8 mouse cellular contexts compared by ENCODE assay signal in genomic region chr9:58266571-58267011, GRCm38 (mm10). TPM values are rescaled to one million over a fixed set of nuclear protein-coding genes. Genes with fewer than 3 reads are reported as not detected.
DNase-seq lines count a peak whose midpoint lies in the region; ATAC-seq and TF ChIP-seq lines count a peak whose summit lies in the region.

No protein-coding gene starts in this region.

- peaks cover 10% of the 10 kb centered on the region for H3K36me3 ChIP-seq in intestine, embryonic 14.5 days (ENCODE audit: control insufficient read depth, insufficient read depth, low read length)
- peaks cover 11% of the 10 kb centered on the region for H3K36me3 ChIP-seq in intestine, postnatal 0 days (ENCODE audit: control insufficient read depth, insufficient read depth)
- H3K36me3 ChIP-seq in embryonic facial prominence, embryonic 14.5 days (ENCODE audit: control insufficient read depth, insufficient read depth, low read length), result peaks cover 14% of the 10 kb centered on the region
- H3K36me3 ChIP-seq in liver, embryonic 16.5 days (ENCODE audit: control insufficient read depth, insufficient read depth), result no peaks in the 10 kb centered on the region

- no peak overlapping the region for H3K4me3 ChIP-seq in intestine, embryonic 14.5 days (ENCODE audit: low read depth, low read length)
- no peak overlapping the region for H3K4me3 ChIP-seq in intestine, postnatal 0 days (ENCODE audit: low read depth, low read length)
- H3K4me3 ChIP-seq in embryonic facial prominence, embryonic 14.5 days (ENCODE audit: low read depth, low read length), result no peak overlapping the region
- no peak overlapping the region for H3K4me3 ChIP-seq in liver, embryonic 16.5 days (ENCODE audit: low read depth, low read length)

- H3K4me2 ChIP-seq in intestine, embryonic 14.5 days (ENCODE audit: low read length), result no peak overlapping the region
- H3K4me2 ChIP-seq in intestine, postnatal 0 days (replicated peaks; ENCODE audit: low read depth), result no peak overlapping the region
- H3K4me2 ChIP-seq in embryonic facial prominence, embryonic 14.5 days (ENCODE audit: low read depth, low read length), result no peak overlapping the region
- H3K4me2 ChIP-seq in liver, embryonic 16.5 days (ENCODE audit: low read depth, low read length), result no peak overlapping the region

- peak overlapping the region; percentile 60 for H3K27ac ChIP-seq in intestine, embryonic 14.5 days (ENCODE audit: low read depth)
- no peak overlapping the region for H3K27ac ChIP-seq in intestine, postnatal 0 days (ENCODE audit: low read depth, low read length)
- peak overlapping the region; percentile 64 for H3K27ac ChIP-seq in embryonic facial prominence, embryonic 14.5 days (replicated peaks; ENCODE audit: low read depth, low read length)
- peak overlapping the region; percentile 31 for H3K27ac ChIP-seq in liver, embryonic 16.5 days (ENCODE audit: low read length)

- no peak for ATAC-seq in intestine, embryonic 14.5 days (replicated peaks; ENCODE audit: low FRiP score, low TSS enrichment, low read depth)
- ATAC-seq in intestine, postnatal 0 days, result no peak
- peak; percentile 7; the same call in 1 of the 2 replicates for ATAC-seq in embryonic facial prominence, embryonic 14.5 days (ENCODE audit: low read depth)
- ATAC-seq in liver, embryonic 16.5 days (ENCODE audit: low read depth), result no peak
- no peak for ATAC-seq in erythroid progenitor cell, adult 5-6 weeks (replicated peaks; ENCODE audit: low FRiP score, poor library complexity, severe bottlenecking)

- DNase-seq in intestine, embryonic 14.5 days (ENCODE audit: low spot score), result no peak
- DNase-seq in B cell, adult 2 months, result peak; percentile 58 to 60
- DNase-seq in embryonic facial prominence, embryonic 14.5 days (ENCODE audit: low spot score), result peak; percentile 46
- DNase-seq in c-Kit-positive CD71-positive TER-119-positive erythroid progenitor cells, embryonic 14.5 days (ENCODE audit: low spot score), result no peak
- DNase-seq in layer of hippocampus, postnatal 10 days (ENCODE audit: low spot score in 2 of 2), result no peak

- no peak overlapping the region for H3K9ac ChIP-seq in intestine, embryonic 14.5 days (ENCODE audit: low read length)
- no peak overlapping the region for H3K9ac ChIP-seq in intestine, postnatal 0 days (ENCODE audit: low read depth, low read length)
- H3K9ac ChIP-seq in embryonic facial prominence, embryonic 14.5 days (ENCODE audit: low read depth, low read length), result no peak overlapping the region
- H3K9ac ChIP-seq in liver, embryonic 16.5 days (ENCODE audit: low read depth, low read length), result no peak overlapping the region

- no peak for TF ChIP-seq CTCF in intestine, postnatal 0 days (IDR thresholded peaks at IDR 0.05; ENCODE audit: low read depth)

- H3K27me3 ChIP-seq in intestine, embryonic 14.5 days (replicated peaks; ENCODE audit: control insufficient read depth, insufficient read depth, low read length), result no peaks in the 10 kb centered on the region
- no peaks in the 10 kb centered on the region for H3K27me3 ChIP-seq in intestine, postnatal 0 days (replicated peaks; ENCODE audit: control insufficient read depth, insufficient read depth, low read length)
- H3K27me3 ChIP-seq in embryonic facial prominence, embryonic 14.5 days (replicated peaks; ENCODE audit: control insufficient read depth, insufficient read depth, low read length), result no peaks in the 10 kb centered on the region
- no peaks in the 10 kb centered on the region for H3K27me3 ChIP-seq in liver, embryonic 16.5 days (ENCODE audit: control insufficient read depth, insufficient read depth, low read depth, low read length)

- WGBS in intestine, embryonic 14.5 days, result 30% methylated on average over 4 of the region's 4 CpGs
- 38% methylated on average over 4 of the region's 4 CpGs for WGBS in intestine, postnatal 0 days
- WGBS in embryonic facial prominence, embryonic 14.5 days, result 24% methylated on average over 4 of the region's 4 CpGs
- WGBS in liver, embryonic 16.5 days (ENCODE audit: insufficient replicate concordance), result 5% methylated on average over 4 of the region's 4 CpGs

- H3K9me3 ChIP-seq in intestine, embryonic 14.5 days (ENCODE audit: control insufficient read depth, low read length), result no peaks in the 10 kb centered on the region
- no peaks in the 10 kb centered on the region for H3K9me3 ChIP-seq in intestine, postnatal 0 days (ENCODE audit: control insufficient read depth)
- no peaks in the 10 kb centered on the region for H3K9me3 ChIP-seq in embryonic facial prominence, embryonic 14.5 days (ENCODE audit: control insufficient read depth, low read length)
- H3K9me3 ChIP-seq in liver, embryonic 16.5 days (replicated peaks; ENCODE audit: control insufficient read depth, low read length), result no peaks in the 10 kb centered on the region

- peaks cover 15% of the 10 kb centered on the region for H3K4me1 ChIP-seq in intestine, embryonic 14.5 days (replicated peaks; ENCODE audit: control insufficient read depth, insufficient read depth, low read length)
- H3K4me1 ChIP-seq in intestine, postnatal 0 days (replicated peaks; ENCODE audit: control insufficient read depth, insufficient read depth, low read length), result no peaks in the 10 kb centered on the region
- 0 out of 2 replicates have a peak, but pooled peaks cover 5% of the 10 kb centered on the region for H3K4me1 ChIP-seq in embryonic facial prominence, embryonic 14.5 days (ENCODE audit: control insufficient read depth, insufficient read depth, low read length)
- H3K4me1 ChIP-seq in liver, embryonic 16.5 days (ENCODE audit: control insufficient read depth, low read depth, low read length), result peaks cover 6% of the 10 kb centered on the region

RNA-seq across cellular contexts. Expression of gene Stoml1, which starts 13.6 kb away (rescaled TPM):
- polyA plus RNA-seq in intestine, embryonic 14.5 days (2014; fragmentation: Nextera tagmentation; extraction: Ambion mirVana), result 21.3 and 22.9 TPM in 2 replicates
- 15.0 and 15.9 TPM in 2 replicates for polyA plus RNA-seq in intestine, postnatal 0 days (2015; fragmentation: Nextera tagmentation; extraction: Ambion mirVana)
- 25.0 and 34.1 TPM in 2 replicates for polyA plus RNA-seq in embryonic facial prominence, embryonic 14.5 days (2014; fragmentation: Nextera tagmentation; extraction: Ambion mirVana)
- polyA plus RNA-seq in liver, embryonic 16.5 days (2015; fragmentation: Nextera tagmentation; extraction: Ambion mirVana), result 3.7 TPM in 2 replicates
- total RNA-seq in layer of hippocampus, postnatal 10 days (2021), result 10 to 100 TPM; 77.5 to 80.5 TPM
- total RNA-seq in erythroid progenitor cell, adult 5-6 weeks (2015; ENCODE audit: low replicate concordance), result 5.0 TPM in 1 of 2 replicates, not detected in the other
- 1.9 and 3.2 TPM in 2 replicates for total RNA-seq in erythroid progenitor cell, adult 5-6 weeks (2017; ENCODE audit: low replicate concordance)

RNA-seq across cellular contexts. Expression of gene Pml, which starts 17.0 kb away (rescaled TPM):
- polyA plus RNA-seq in intestine, embryonic 14.5 days (2014; fragmentation: Nextera tagmentation; extraction: Ambion mirVana), result 16.9 and 17.7 TPM in 2 replicates
- 5.3 and 7.1 TPM in 2 replicates for polyA plus RNA-seq in intestine, postnatal 0 days (2015; fragmentation: Nextera tagmentation; extraction: Ambion mirVana)
- polyA plus RNA-seq in embryonic facial prominence, embryonic 14.5 days (2014; fragmentation: Nextera tagmentation; extraction: Ambion mirVana), result 14.6 and 15.3 TPM in 2 replicates
- polyA plus RNA-seq in liver, embryonic 16.5 days (2015; fragmentation: Nextera tagmentation; extraction: Ambion mirVana), result 18.3 and 21.2 TPM in 2 replicates
- 1 to 10 TPM; 7.3 to 9.1 TPM for total RNA-seq in layer of hippocampus, postnatal 10 days (2021)
- total RNA-seq in erythroid progenitor cell, adult 5-6 weeks (2015; ENCODE audit: low replicate concordance), result 226 and 252 TPM in 2 replicates
- 113 and 157 TPM in 2 replicates for total RNA-seq in erythroid progenitor cell, adult 5-6 weeks (2017; ENCODE audit: low replicate concordance)

RNA-seq across cellular contexts. Expression of gene Loxl1, which starts 46.4 kb away (rescaled TPM):
- 27.2 and 31.8 TPM in 2 replicates for polyA plus RNA-seq in intestine, embryonic 14.5 days (2014; fragmentation: Nextera tagmentation; extraction: Ambion mirVana)
- 21.6 and 23.8 TPM in 2 replicates for polyA plus RNA-seq in intestine, postnatal 0 days (2015; fragmentation: Nextera tagmentation; extraction: Ambion mirVana)
- 68.7 and 74.1 TPM in 2 replicates for polyA plus RNA-seq in embryonic facial prominence, embryonic 14.5 days (2014; fragmentation: Nextera tagmentation; extraction: Ambion mirVana)
- 1.4 and 2.2 TPM in 2 replicates for polyA plus RNA-seq in liver, embryonic 16.5 days (2015; fragmentation: Nextera tagmentation; extraction: Ambion mirVana)
- 1 to 10 TPM; 5.0 to 5.7 TPM for total RNA-seq in layer of hippocampus, postnatal 10 days (2021)
- total RNA-seq in erythroid progenitor cell, adult 5-6 weeks (2015; ENCODE audit: low replicate concordance), result not detected in 2 replicates
- 0.08 TPM in 1 of 2 replicates, not detected in the other for total RNA-seq in erythroid progenitor cell, adult 5-6 weeks (2017; ENCODE audit: low replicate concordance)

Comparison
In these comparisons a context has a peak if more than half of its experiments do, and no peak if none do; other contexts are left out.
1. DNase-seq: peak in B cell, adult 2 months (2 of 2) and embryonic facial prominence, embryonic 14.5 days (single experiment); none in intestine, embryonic 14.5 days (single experiment), c-Kit-positive CD71-positive TER-119-positive erythroid progenitor cells, embryonic 14.5 days (single experiment) and layer of hippocampus, postnatal 10 days (0 of 2).